Mouse (Mus musculus) stomach, embryonic 14.5 days (tissue): Measurements from ENCODE around the gene Lmna. TPM values are rescaled to one million over a fixed set of nuclear protein-coding genes. Genes with fewer than 3 reads are reported as not detected.

Source experiments
- ATAC-seq: fragments of 200-750 bp; cut with Nextera tagmentation; 2 replicates; pipeline ENCODE4 v1.8.0; 2017; ENCODE audit warnings: low read depth, moderate TSS enrichment; ENCODE audit not compliant: insufficient number of reproducible peaks, insufficient read depth, low FRiP score
- H3K27ac ChIP-seq: fragments of 300-500 bp; sonication (generic); 2 replicates; pipeline ENCODE4 v1.5.1; 2014; ENCODE audit warnings: mild to moderate bottlenecking, low read length, moderate library complexity, mixed read lengths
- H3K27me3 ChIP-seq: fragments of 300-500 bp; sonication (generic); 2 replicates; pipeline ENCODE4 v1.6.1; 2014; ENCODE audit warnings: low read length, control low read depth, mixed read lengths; ENCODE audit not compliant: control insufficient read depth, insufficient read depth
- H3K36me3 ChIP-seq: fragments of 300-500 bp; sonication (generic); 2 replicates; pipeline ENCODE4 v1.6.1; 2014; ENCODE audit warnings: mild to moderate bottlenecking, control low read depth, low read length, moderate library complexity, mixed read lengths; ENCODE audit not compliant: control insufficient read depth, insufficient read depth
- H3K4me1 ChIP-seq: fragments of 300-500 bp; sonication (generic); 2 replicates; pipeline ENCODE4 v1.6.1; 2014; ENCODE audit warnings: low read length, control low read depth, mixed read lengths; ENCODE audit not compliant: control insufficient read depth, insufficient read depth
- H3K4me2 ChIP-seq: fragments of 300-500 bp; sonication (generic); replicated peaks from 2 replicates; pipeline ENCODE4 v1.6.1; 2014; ENCODE audit warnings: low read depth, low read length, control low read depth
- H3K4me3 ChIP-seq: fragments of 300-500 bp; sonication (generic); 2 replicates; pipeline ENCODE4 v1.5.1; 2014; ENCODE audit warnings: low read depth, low read length, control low read depth
- H3K9ac ChIP-seq: fragments of 300-500 bp; sonication (generic); replicated peaks from 2 replicates; pipeline ENCODE4 v1.6.1; 2014; ENCODE audit warnings: low read depth, mild to moderate bottlenecking, control low read depth, low read length, moderate library complexity, mixed read lengths
- H3K9me3 ChIP-seq: fragments of 300-500 bp; sonication (generic); 2 replicates; pipeline ENCODE4 v1.6.1; 2016; ENCODE audit warnings: low read depth, low read length, control low read depth; ENCODE audit not compliant: control insufficient read depth
- WGBS: fragments of 180-500 bp; shearing (Covaris S2); extraction: QIAGEN DNeasy Blood & Tissue Kit; methylation state at CpG from one replicate; pipeline ENCODE4 v1.1.7; 2014; 5-methylcytosine and 5-hydroxymethylcytosine counted together
- polyA plus RNA-seq: library from polyadenylated mRNA; unstranded; fragments of >200 nt; fragmentation: Nextera tagmentation; extraction: Ambion mirVana; gene quantifications from 2 replicates; pipeline ENCODE4 v1.2.1, GENCODE M21; 2014

Lmna gene
- polyA plus RNA-seq, 1 experiment from 2014 or later: 128 TPM

- Histone ChIP-seq H3K9ac (peak overlapping the region; percentile 81), H3K36me3 (no peaks in the 10 kb centered on the region), H3K4me3 (peak overlapping the region; percentile 88), H3K4me2 (peak overlapping the region; percentile 99), H3K4me1 (peaks cover 22% of the 10 kb centered on the region; the same call in 1 of the 2 replicates), H3K27ac (peak overlapping the region; percentile 82), H3K27me3 (no peaks in the 10 kb centered on the region), H3K9me3 (no peaks in the 10 kb centered on the region)
- peak; percentile 92 for ATAC-seq
- WGBS: under 1% methylated on average over 55 of the region's 55 CpGs
These were observed 6.9 kb downstream of the Lmna start for GRCm38 (mm10) chr3:88502641-88503504.

GRCm38 (mm10) chr3:88502031-88502571 is 7.7 kb downstream of the Lmna start:
- WGBS: 15% methylated on average over 11 of the region's 11 CpGs
- peak overlapping the region; percentile 81 for H3K9ac ChIP-seq
- H3K27me3 ChIP-seq: no peaks in the 10 kb centered on the region
- H3K9me3 ChIP-seq: no peaks in the 10 kb centered on the region
- no peak for ATAC-seq
- peak overlapping the region; percentile 82; the same call in 1 of the 2 replicates for H3K27ac ChIP-seq
- H3K36me3 ChIP-seq: peaks cover 3% of the 10 kb centered on the region; the same call in 1 of the 2 replicates
- peak overlapping the region; percentile 99 for H3K4me2 ChIP-seq
- peaks cover 22% of the 10 kb centered on the region; the same call in 1 of the 2 replicates for H3K4me1 ChIP-seq
- H3K4me3 ChIP-seq: peak overlapping the region; percentile 88

- no peak for ATAC-seq
- Histone ChIP-seq H3K4me1 (peaks cover 22% of the 10 kb centered on the region; the same call in 1 of the 2 replicates), H3K4me2 (peak overlapping the region; percentile 99), H3K27me3 (no peaks in the 10 kb centered on the region), H3K36me3 (peaks cover 3% of the 10 kb centered on the region; the same call in 1 of the 2 replicates), H3K27ac (peak overlapping the region; percentile 82; the same call in 1 of the 2 replicates), H3K9ac (peak overlapping the region; percentile 81; the same call in 1 of the 2 replicates), H3K9me3 (no peaks in the 10 kb centered on the region), H3K4me3 (peak overlapping the region; percentile 88)
- WGBS: 55% methylated on average over 6 of the region's 6 CpGs
These were observed 8.3 kb downstream of the Lmna start for GRCm38 (mm10) chr3:88501366-88502030.

GRCm38 (mm10) chr3:88500655-88501365 is 8.9 kb downstream of the Lmna start:
- H3K27ac ChIP-seq: no peak overlapping the region
- H3K4me3 ChIP-seq: peak overlapping the region; percentile 0; the same call in 1 of the 2 replicates

GRCm38 (mm10) chr3:88500087-88500486 is 9.7 kb downstream of the Lmna start:
- ATAC-seq: no peak
- Histone ChIP-seq H3K4me2 (no peak overlapping the region), H3K36me3 (peaks cover 3% of the 10 kb centered on the region; the same call in 1 of the 2 replicates), H3K4me1 (peaks cover 25% of the 10 kb centered on the region; the same call in 1 of the 2 replicates), H3K27me3 (no peaks in the 10 kb centered on the region), H3K9me3 (no peaks in the 10 kb centered on the region), H3K4me3 (no peak overlapping the region), H3K9ac (no peak overlapping the region), H3K27ac (no peak overlapping the region)
- 78% methylated on average over 7 of the region's 7 CpGs for WGBS

More at GRCm38 (mm10) chr3:88500655-88501365, 8.9 kb downstream of the Lmna start:
- no peak overlapping the region for H3K9ac ChIP-seq
- H3K4me1 ChIP-seq: peaks cover 22% of the 10 kb centered on the region; the same call in 1 of the 2 replicates
- ATAC-seq: no peak
- H3K27me3 ChIP-seq: no peaks in the 10 kb centered on the region
- no peaks in the 10 kb centered on the region for H3K9me3 ChIP-seq
- peaks cover 3% of the 10 kb centered on the region; the same call in 1 of the 2 replicates for H3K36me3 ChIP-seq
- WGBS: 54% methylated on average over 4 of the region's 4 CpGs
- peak overlapping the region; percentile 99 for H3K4me2 ChIP-seq

- WGBS: 75% methylated on average over 4 of the region's 4 CpGs
- no peak for ATAC-seq
- Histone ChIP-seq H3K4me2 (no peak overlapping the region), H3K4me3 (no peak overlapping the region), H3K4me1 (peaks cover 30% of the 10 kb centered on the region; the same call in 1 of the 2 replicates), H3K36me3 (peaks cover 3% of the 10 kb centered on the region; the same call in 1 of the 2 replicates), H3K9me3 (no peaks in the 10 kb centered on the region), H3K9ac (no peak overlapping the region), H3K27me3 (no peaks in the 10 kb centered on the region), H3K27ac (no peak overlapping the region)
These were observed 10.2 kb downstream of the Lmna start for GRCm38 (mm10) chr3:88499580-88499979.

- no peak overlapping the region for H3K4me3 ChIP-seq
- WGBS: 84% methylated on average over 10 of the region's 10 CpGs
- H3K36me3 ChIP-seq: peaks cover 3% of the 10 kb centered on the region; the same call in 1 of the 2 replicates
- no peak overlapping the region for H3K4me2 ChIP-seq
- H3K9me3 ChIP-seq: no peaks in the 10 kb centered on the region
- H3K4me1 ChIP-seq: peaks cover 35% of the 10 kb centered on the region; the same call in 1 of the 2 replicates
- no peak for ATAC-seq
- H3K27me3 ChIP-seq: no peaks in the 10 kb centered on the region
- H3K27ac ChIP-seq: no peak overlapping the region
- H3K9ac ChIP-seq: 0 out of 2 replicates have a peak overlapping the region, but pooled peaks have one; percentile 14
These were observed 13.9 kb downstream of the Lmna start for GRCm38 (mm10) chr3:88495741-88496415.
